Mouse (Mus musculus): Measurements from ENCODE around the gene Ramp3. TPM values are rescaled to one million over a fixed set of nuclear protein-coding genes. Genes with fewer than 3 reads are reported as not detected.
"Not testable (repeated sequence)": the region's sequence is repeated elsewhere in the genome, so short reads cannot be mapped to it uniquely, and the experiment has no call there.

The Ramp3 gene
- polyA plus RNA-seq, 1 experiment from 2014 or later, result 30.6 TPM

DNA sequence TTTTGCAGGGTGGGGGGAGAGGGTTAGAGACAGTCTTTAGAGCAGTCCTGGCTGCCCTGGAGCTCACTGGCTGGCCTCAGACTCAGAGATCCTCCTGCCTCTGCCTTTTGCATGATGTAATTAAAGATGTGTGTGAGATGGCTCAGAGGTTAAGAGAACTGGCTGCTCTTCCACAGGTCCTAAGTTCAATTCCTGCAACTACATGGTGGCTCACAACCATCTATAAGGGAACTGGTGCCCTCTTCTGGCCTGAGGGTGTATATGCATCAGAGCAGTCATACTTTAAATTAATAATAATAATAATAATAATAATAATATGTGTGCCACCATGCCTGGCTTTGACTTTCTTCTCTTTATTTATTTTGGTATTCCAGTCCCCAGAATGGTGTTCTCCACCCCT lies 28.7 kb upstream of the Ramp3 start:
- peaks cover 11% of the 10 kb centered on the region for H3K4me1 ChIP-seq (ENCODE audit: control insufficient read depth, insufficient read depth, low read depth, low read length)
- ATAC-seq, result no peak
- no peaks in the 10 kb centered on the region for H3K9me3 ChIP-seq (ENCODE audit: control insufficient read depth, low read length)
- no peak overlapping the region for H3K27ac ChIP-seq (ENCODE audit: low read depth, low read length)
- no peak overlapping the region for H3K9ac ChIP-seq (ENCODE audit: low read depth, low read length)
- no peaks in the 10 kb centered on the region for H3K27me3 ChIP-seq (replicated peaks; ENCODE audit: control insufficient read depth, insufficient read depth, low read length)
- no peak overlapping the region for H3K4me2 ChIP-seq (ENCODE audit: low read length)
- H3K36me3 ChIP-seq (ENCODE audit: control insufficient read depth, insufficient read depth, low read length), result no peaks in the 10 kb centered on the region
- H3K4me3 ChIP-seq (ENCODE audit: low read length), result no peak overlapping the region

GRCm38 (mm10) chr11:6636150-6636549 lies 22.2 kb upstream of the Ramp3 start:
- H3K36me3 ChIP-seq (ENCODE audit: control insufficient read depth, insufficient read depth, low read length), result no peaks in the 10 kb centered on the region
- no peak for ATAC-seq
- H3K9ac ChIP-seq (ENCODE audit: low read depth, low read length), result no peak overlapping the region
- 69% methylated on average over 8 of the region's 8 CpGs for WGBS
- no peaks in the 10 kb centered on the region for H3K9me3 ChIP-seq (ENCODE audit: control insufficient read depth, low read length)
- no peak overlapping the region for H3K4me2 ChIP-seq (ENCODE audit: low read length)
- H3K4me3 ChIP-seq (ENCODE audit: low read length), result no peak overlapping the region
- H3K4me1 ChIP-seq (ENCODE audit: control insufficient read depth, insufficient read depth, low read depth, low read length), result no peaks in the 10 kb centered on the region
- H3K27me3 ChIP-seq (replicated peaks; ENCODE audit: control insufficient read depth, insufficient read depth, low read length), result no peaks in the 10 kb centered on the region
- no peak overlapping the region for H3K27ac ChIP-seq (ENCODE audit: low read depth, low read length)

- Histone ChIP-seq H3K4me1 (ENCODE audit: control insufficient read depth, insufficient read depth, low read depth, low read length) (no peaks in the 10 kb centered on the region), H3K4me2 (ENCODE audit: low read length) (no peak within 1 kb of the TSS), H3K36me3 (ENCODE audit: control insufficient read depth, insufficient read depth, low read length) (no peaks in the 10 kb centered on the region), H3K9ac (ENCODE audit: low read depth, low read length) (no peak within 1 kb of the TSS), H3K9me3 (ENCODE audit: control insufficient read depth, low read length) (no peaks in the 10 kb centered on the region), H3K27ac (ENCODE audit: low read depth, low read length) (no peak within 1 kb of the TSS), H3K27me3 (replicated peaks; ENCODE audit: control insufficient read depth, insufficient read depth, low read length) (no peaks in the 10 kb centered on the region), H3K4me3 (ENCODE audit: low read length) (no peak within 1 kb of the TSS)
- 84% methylated on average over 4 of the region's 4 CpGs for WGBS
- ATAC-seq, result no peak
Measured at GRCm38 (mm10) chr11:6638537-6638936, 19.8 kb upstream of the Ramp3 start, which contains the start of gene Wap. TSS of gene Wap (minus strand) at chr11:6638637.

- no peaks in the 10 kb centered on the region for H3K9me3 ChIP-seq (ENCODE audit: control insufficient read depth, low read length)
- no peaks in the 10 kb centered on the region for H3K4me1 ChIP-seq (ENCODE audit: control insufficient read depth, insufficient read depth, low read depth, low read length)
- H3K27me3 ChIP-seq (replicated peaks; ENCODE audit: control insufficient read depth, insufficient read depth, low read length), result no peaks in the 10 kb centered on the region
- no peak overlapping the region for H3K4me3 ChIP-seq (ENCODE audit: low read length)
- no peak overlapping the region for H3K27ac ChIP-seq (ENCODE audit: low read depth, low read length)
- H3K9ac ChIP-seq (ENCODE audit: low read depth, low read length), result no peak overlapping the region
- WGBS, result 71% methylated on average over 6 of the region's 6 CpGs
- ATAC-seq, result no peak
- H3K4me2 ChIP-seq (ENCODE audit: low read length), result no peak overlapping the region
- no peaks in the 10 kb centered on the region for H3K36me3 ChIP-seq (ENCODE audit: control insufficient read depth, insufficient read depth, low read length)
Measured at GRCm38 (mm10) chr11:6639072-6639471, 19.2 kb upstream of the Ramp3 start.

DNA sequence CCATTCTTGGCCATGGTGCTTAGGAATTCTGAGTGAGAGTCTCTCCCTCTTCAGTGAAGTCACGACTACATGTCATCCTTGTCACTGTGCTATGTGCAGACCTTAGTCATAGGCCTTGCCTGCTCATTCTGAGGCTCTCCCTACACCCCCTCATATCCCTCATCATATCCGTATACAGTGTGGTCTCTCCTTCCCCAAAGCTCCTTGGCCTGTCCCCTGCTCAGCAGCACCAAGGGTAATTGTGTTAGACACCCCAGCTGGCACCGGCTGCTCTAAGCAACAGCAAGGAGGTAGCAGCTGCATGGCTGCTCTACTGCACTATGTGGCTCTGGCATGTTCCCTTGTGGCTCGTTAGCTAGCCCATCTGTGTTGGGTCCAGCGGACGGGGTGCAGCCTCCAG lies 13.8 kb upstream of the Ramp3 start:
- WGBS, result 68% methylated on average over 6 of the region's 6 CpGs
- Histone ChIP-seq H3K27ac (ENCODE audit: low read depth, low read length) (no peak overlapping the region), H3K4me1 (ENCODE audit: control insufficient read depth, insufficient read depth, low read depth, low read length) (no peaks in the 10 kb centered on the region), H3K4me2 (ENCODE audit: low read length) (no peak overlapping the region), H3K36me3 (ENCODE audit: control insufficient read depth, insufficient read depth, low read length) (no peaks in the 10 kb centered on the region), H3K4me3 (ENCODE audit: low read length) (no peak overlapping the region), H3K9me3 (ENCODE audit: control insufficient read depth, low read length) (no peaks in the 10 kb centered on the region), H3K9ac (ENCODE audit: low read depth, low read length) (no peak overlapping the region), H3K27me3 (replicated peaks; ENCODE audit: control insufficient read depth, insufficient read depth, low read length) (no peaks in the 10 kb centered on the region)
- peak; percentile 58 for ATAC-seq

GRCm38 (mm10) chr11:6647831-6648724 lies 10.2 kb upstream of the Ramp3 start:
- 59% methylated on average over 9 of the region's 9 CpGs for WGBS

DNA sequence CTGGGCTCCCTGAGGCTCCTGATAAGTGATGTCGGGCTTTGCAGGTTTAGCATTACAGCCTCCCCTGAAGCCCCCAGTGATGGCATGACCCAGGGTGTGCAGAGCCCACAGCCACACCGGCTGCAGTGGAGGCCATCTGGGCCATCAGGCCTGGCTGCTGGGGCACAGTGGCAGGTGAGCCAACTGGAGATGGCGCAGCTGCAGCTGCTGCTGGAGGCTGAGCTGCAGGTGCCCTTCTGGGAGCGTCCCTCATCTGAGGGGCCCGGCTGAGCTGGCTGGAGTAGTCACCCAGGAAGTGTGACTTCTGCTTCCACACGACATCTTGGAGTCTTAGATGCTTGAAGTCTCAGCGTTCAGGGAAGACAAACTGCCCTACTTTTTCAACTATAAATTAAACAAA lies 7.8 kb upstream of the Ramp3 start:
- WGBS, result 67% methylated on average over 7 of the region's 7 CpGs
- H3K9ac ChIP-seq (ENCODE audit: low read depth, low read length), result no peak overlapping the region
- no peaks in the 10 kb centered on the region for H3K4me1 ChIP-seq (ENCODE audit: control insufficient read depth, insufficient read depth, low read depth, low read length)
- H3K36me3 ChIP-seq (ENCODE audit: control insufficient read depth, insufficient read depth, low read length), result no peaks in the 10 kb centered on the region
- H3K4me2 ChIP-seq (ENCODE audit: low read length), result no peak overlapping the region
- no peak overlapping the region for H3K27ac ChIP-seq (ENCODE audit: low read depth, low read length)
- H3K4me3 ChIP-seq (ENCODE audit: low read length), result no peak overlapping the region
- H3K9me3 ChIP-seq (ENCODE audit: control insufficient read depth, low read length), result no peaks in the 10 kb centered on the region
- peaks cover 3% of the 10 kb centered on the region for H3K27me3 ChIP-seq (replicated peaks; ENCODE audit: control insufficient read depth, insufficient read depth, low read length)
- no peak for ATAC-seq

More at GRCm38 (mm10) chr11:6647831-6648724, 10.2 kb upstream of the Ramp3 start:
- Histone ChIP-seq H3K4me3 (ENCODE audit: low read length) (no peak overlapping the region), H3K4me1 (ENCODE audit: control insufficient read depth, insufficient read depth, low read depth, low read length) (no peaks in the 10 kb centered on the region), H3K36me3 (ENCODE audit: control insufficient read depth, insufficient read depth, low read length) (no peaks in the 10 kb centered on the region), H3K9ac (ENCODE audit: low read depth, low read length) (no peak overlapping the region), H3K4me2 (ENCODE audit: low read length) (no peak overlapping the region), H3K27me3 (replicated peaks; ENCODE audit: control insufficient read depth, insufficient read depth, low read length) (no peaks in the 10 kb centered on the region), H3K27ac (ENCODE audit: low read depth, low read length) (no peak overlapping the region), H3K9me3 (ENCODE audit: control insufficient read depth, low read length) (no peaks in the 10 kb centered on the region)
- no peak for ATAC-seq

DNA sequence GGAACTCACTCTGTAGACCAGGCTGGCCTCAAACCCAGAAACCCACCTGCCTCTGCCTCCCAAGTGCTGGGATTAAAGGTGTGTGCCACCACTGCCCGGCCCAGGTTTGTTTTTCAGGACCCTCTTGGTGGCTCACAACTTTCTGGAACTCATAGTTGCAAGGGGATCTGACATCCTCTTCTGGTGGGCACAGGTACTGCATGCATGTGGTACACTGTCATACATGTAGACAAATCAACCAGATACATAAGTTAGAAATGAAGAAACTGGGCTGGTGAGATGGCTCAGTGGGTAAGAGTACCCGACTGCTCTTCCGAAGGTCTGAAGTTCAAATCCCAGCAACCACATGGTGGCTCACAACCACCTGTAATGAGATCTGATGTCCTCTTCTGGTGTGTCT lies 5.3 kb upstream of the Ramp3 start:
- H3K4me1 ChIP-seq (ENCODE audit: control insufficient read depth, insufficient read depth, low read depth, low read length); H3K27ac ChIP-seq (ENCODE audit: low read depth, low read length); H3K27me3 ChIP-seq (replicated peaks; ENCODE audit: control insufficient read depth, insufficient read depth, low read length); H3K9me3 ChIP-seq (ENCODE audit: control insufficient read depth, low read length); H3K9ac ChIP-seq (ENCODE audit: low read depth, low read length); H3K4me3 ChIP-seq (ENCODE audit: low read length); H3K36me3 ChIP-seq (ENCODE audit: control insufficient read depth, insufficient read depth, low read length); H3K4me2 ChIP-seq (ENCODE audit: low read length); ATAC-seq: not testable (repeated sequence)
- WGBS, result 77% methylated on average over 3 of the region's 3 CpGs

- Histone ChIP-seq H3K9ac (ENCODE audit: low read depth, low read length) (no peak overlapping the region), H3K27ac (ENCODE audit: low read depth, low read length) (no peak overlapping the region), H3K36me3 (ENCODE audit: control insufficient read depth, insufficient read depth, low read length) (no peaks in the 10 kb centered on the region), H3K4me2 (ENCODE audit: low read length) (no peak overlapping the region), H3K9me3 (ENCODE audit: control insufficient read depth, low read length) (no peaks in the 10 kb centered on the region), H3K4me3 (ENCODE audit: low read length) (no peak overlapping the region), H3K4me1 (ENCODE audit: control insufficient read depth, insufficient read depth, low read depth, low read length) (peaks cover 4% of the 10 kb centered on the region), H3K27me3 (replicated peaks; ENCODE audit: control insufficient read depth, insufficient read depth, low read length) (peaks cover 3% of the 10 kb centered on the region)
- peak; percentile 80 for ATAC-seq
- whole genome bisulfite sequencing, result 2% methylated on average over 2 of the region's 2 CpGs
Measured at GRCm38 (mm10) chr11:6654903-6655302, 3.4 kb upstream of the Ramp3 start.
